Mouse (Mus musculus): ENCODE measurements around the gene Cryz.

DNA sequence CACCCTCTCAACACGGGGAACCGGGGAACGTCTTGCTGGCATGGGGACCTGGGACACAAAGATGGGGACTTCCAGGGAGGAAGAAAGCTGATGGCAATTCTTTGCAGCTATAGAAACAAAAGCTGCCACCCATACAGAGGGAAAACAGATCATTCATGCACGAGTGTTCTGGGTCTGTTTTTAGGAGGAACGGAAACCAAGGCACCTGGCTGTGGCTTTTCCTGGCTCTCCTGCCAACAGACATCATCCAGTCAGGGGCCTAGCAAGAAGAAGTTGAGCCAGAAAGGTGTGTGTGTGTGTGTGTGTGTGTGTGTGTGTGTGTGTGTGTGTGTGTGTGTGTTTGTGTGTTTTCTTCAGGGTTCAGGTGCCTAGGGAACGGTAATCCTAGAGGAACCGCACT, 67.0 kb downstream of the Cryz start, which contains the start of gene Erich3:
- TF ChIP-seq CHD1 (IDR thresholded peaks at IDR 0.05; ENCODE audit: low read depth, low read length) (no peak), EP300 (IDR thresholded peaks at IDR 0.05; ENCODE audit: low read depth in 1 of 2, low read length in 2 of 2) (no peak)

Measured in MEL (cell line).